Mouse (Mus musculus) frontal cortex, adult 2 months (tissue): ENCODE data around the gene Fzd2. TPM values are rescaled to one million over a fixed set of nuclear protein-coding genes. Genes with fewer than 3 reads are reported as not detected.
A peak's percentile ranks its signal among the peaks of the same experiment; 100 is the strongest.

Experiments
- DNase-seq, 2 experiments: peaks; one replicate each; pipeline ENCODE4 v3.0.0; 2022; ENCODE audit warnings: low spot score in 1 of 2; ENCODE audit errors: extremely low spot score in 1 of 2
- polyA plus RNA-seq: library from polyadenylated mRNA; depleted of rRNA; stranded (reverse); fragments of >200 nt; gene quantifications from 2 replicates; pipeline ENCODE4 v1.2.3, GENCODE M21; 2012

The Fzd2 gene
- polyA plus RNA-seq, 1 experiment, result 13.3 TPM

- DNase-seq, result no peak
These were observed 6.1 kb downstream of the Fzd2 start for GRCm38 (mm10) chr11:102610260-102610659.

- no peak for DNase-seq
These were observed 6.6 kb downstream of the Fzd2 start for GRCm38 (mm10) chr11:102610675-102611316.

- no peak for DNase-seq
These were observed 7.1 kb downstream of the Fzd2 start for GRCm38 (mm10) chr11:102611317-102611705.

GRCm38 (mm10) chr11:102619449-102619848, 15.3 kb downstream of the Fzd2 start:
- DNase-seq, result no peak

- DNase-seq, result no peak
These were observed 19.9 kb downstream of the Fzd2 start for GRCm38 (mm10) chr11:102623876-102624789.

GRCm38 (mm10) chr11:102624888-102625407, 20.8 kb downstream of the Fzd2 start:
- DNase-seq, result no peak

- no peak for DNase-seq
These were observed 23.2 kb downstream of the Fzd2 start for GRCm38 (mm10) chr11:102627171-102627931.

- DNase-seq, result no peak
These were observed 24.3 kb downstream of the Fzd2 start for GRCm38 (mm10) chr11:102628529-102628928.

GRCm38 (mm10) chr11:102629375-102629774, 25.2 kb downstream of the Fzd2 start:
- no peak for DNase-seq

GRCm38 (mm10) chr11:102630731-102631130, 26.5 kb downstream of the Fzd2 start:
- DNase-seq, result no peak

- DNase-seq, result no peak
These were observed 27.0 kb downstream of the Fzd2 start for GRCm38 (mm10) chr11:102631203-102631602.

- DNase-seq, result no peak
These were observed 28.5 kb downstream of the Fzd2 start for GRCm38 (mm10) chr11:102632725-102633124.

- DNase-seq, result no peak
These were observed 29.2 kb downstream of the Fzd2 start for GRCm38 (mm10) chr11:102633379-102633778.

GRCm38 (mm10) chr11:102636887-102637286, 32.7 kb downstream of the Fzd2 start:
- DNase-seq, result no peak

GRCm38 (mm10) chr11:102643891-102644382, 39.7 kb downstream of the Fzd2 start:
- DNase-seq, result no peak

- DNase-seq, result no peak
These were observed 42.0 kb downstream of the Fzd2 start for GRCm38 (mm10) chr11:102646226-102646625.

- no peak for DNase-seq
These were observed 43.7 kb downstream of the Fzd2 start for GRCm38 (mm10) chr11:102647885-102648284.

- DNase-seq, result peak; percentile 16 to 87
These were observed 47.2 kb downstream of the Fzd2 start for GRCm38 (mm10) chr11:102651381-102651780.

GRCm38 (mm10) chr11:102652844-102653243, 48.6 kb downstream of the Fzd2 start:
- DNase-seq, result no peak

GRCm38 (mm10) chr11:102655888-102656287, 51.7 kb downstream of the Fzd2 start:
- DNase-seq, result peak; percentile 8 to 40
